Mouse (Mus musculus) A20 (cell line): ENCODE data around the gene Casq2.

Source experiments
- DNase-seq: peaks from one replicate; pipeline ENCODE4 v3.0.0-alpha.2; 2011; ENCODE audit warnings: low read depth, low spot score

The Casq2 gene

DNA sequence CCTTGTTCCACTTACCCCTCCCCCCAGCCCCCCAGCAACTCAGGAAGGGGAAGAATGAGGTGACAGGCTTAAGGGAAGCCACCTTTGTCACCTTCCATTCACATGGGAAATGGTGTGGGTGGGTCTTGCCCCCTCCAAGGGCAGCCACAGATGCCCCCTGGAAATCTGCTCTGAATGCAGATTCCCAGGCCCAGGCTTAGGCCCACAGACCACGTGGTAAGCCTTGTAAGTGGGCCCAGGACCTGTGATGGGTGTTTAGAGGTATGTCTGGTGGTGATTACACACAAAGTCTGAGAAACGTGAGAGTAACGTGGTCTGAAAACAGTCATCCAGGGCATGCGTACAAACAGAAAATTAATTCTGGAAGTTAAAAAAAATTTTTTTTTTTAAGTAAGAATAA lies 78.7 kb downstream of the Casq2 start:
- no peak for DNase-seq

- no peak for DNase-seq
These were observed 79.5 kb downstream of the Casq2 start for GRCm38 (mm10) chr3:102165536-102166286.

GRCm38 (mm10) chr3:102166287-102166620 lies 80.0 kb downstream of the Casq2 start:
- DNase-seq, result no peak

DNA sequence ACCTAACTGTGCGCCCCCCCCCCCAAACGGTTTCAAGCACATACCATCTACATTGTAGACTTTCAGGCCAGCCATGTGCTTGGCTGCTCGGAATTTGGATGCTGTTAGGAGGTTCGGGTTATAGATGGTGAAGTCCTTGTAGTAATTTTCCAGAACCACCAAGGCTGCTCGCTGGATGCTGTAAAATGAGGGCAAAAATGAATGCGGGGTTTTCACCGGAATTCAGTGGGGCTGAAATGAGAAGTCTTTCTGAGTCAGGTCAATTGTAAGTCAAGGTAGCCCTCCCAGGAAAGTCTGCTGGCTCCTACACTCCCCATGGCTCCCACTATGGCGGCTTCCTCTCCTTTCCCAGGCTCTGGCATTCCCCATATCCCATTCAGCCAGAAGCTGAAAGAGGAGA lies 80.6 kb downstream of the Casq2 start:
- no peak for DNase-seq

DNA sequence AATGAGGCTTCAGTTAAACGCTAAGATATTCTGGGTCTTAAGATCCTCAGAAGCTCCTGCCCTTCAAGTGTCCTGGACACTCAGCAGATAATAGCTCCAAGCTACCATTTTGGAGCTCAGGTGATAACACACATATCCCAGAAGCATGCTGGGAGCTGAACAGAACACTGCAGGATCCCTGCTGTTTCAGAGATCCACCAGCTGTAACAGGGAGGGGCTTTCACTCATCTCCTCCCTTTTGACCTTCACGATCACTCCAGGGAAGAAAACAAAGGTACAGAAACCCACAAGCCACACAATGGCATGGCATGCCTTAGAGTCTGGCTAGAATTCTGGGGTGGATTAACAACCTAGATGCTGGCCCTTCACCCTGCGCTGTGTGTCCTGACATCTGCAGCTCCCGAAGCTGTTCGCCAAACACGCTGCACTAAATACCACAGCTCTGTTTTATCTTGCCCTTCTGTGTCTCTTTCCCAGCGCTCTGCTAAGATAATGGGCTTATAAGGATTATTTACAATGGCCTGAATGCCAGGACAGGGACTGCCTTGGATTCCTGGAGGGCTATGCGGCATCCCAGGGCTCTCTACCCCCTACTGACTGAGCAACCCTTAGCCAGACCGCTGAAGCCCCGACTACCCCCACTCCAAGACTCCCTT lies 81.5 kb downstream of the Casq2 start:
- DNase-seq, result no peak

DNA sequence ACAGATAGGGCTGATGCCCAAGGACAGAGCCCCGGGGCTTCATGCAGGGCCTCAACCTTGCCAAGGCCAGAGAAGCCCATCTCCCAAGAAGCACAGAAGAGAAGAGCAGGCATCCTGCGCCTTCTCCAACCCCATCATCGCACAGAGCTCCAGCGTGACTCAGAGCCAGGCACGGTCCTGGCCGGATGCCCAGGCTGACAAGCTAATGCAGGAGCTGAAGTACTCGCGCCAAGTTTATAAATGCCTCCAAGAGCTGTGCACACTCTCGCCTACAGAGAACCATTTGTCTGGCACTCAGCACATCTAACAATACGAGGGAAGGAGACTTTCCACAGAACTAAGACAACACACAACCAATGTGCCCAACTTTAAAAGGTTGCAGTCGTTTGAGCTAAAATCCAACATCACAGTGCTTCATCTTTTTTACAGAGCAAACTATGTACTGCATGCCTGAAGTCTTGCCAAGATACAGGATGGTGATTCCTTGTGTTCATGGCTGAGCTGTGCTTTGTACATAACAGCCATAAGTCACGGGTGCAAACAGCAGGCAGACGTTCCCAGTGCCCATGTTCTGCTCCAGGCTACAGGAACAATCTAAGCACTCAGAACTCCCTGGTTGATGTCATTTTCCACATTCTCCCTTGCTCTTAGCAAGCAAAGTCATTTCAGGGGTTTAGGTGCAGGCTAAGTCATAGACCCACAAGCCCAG lies 83.1 kb downstream of the Casq2 start:
- no peak for DNase-seq

GRCm38 (mm10) chr3:102174118-102174865 lies 88.1 kb downstream of the Casq2 start:
- no peak for DNase-seq

DNA sequence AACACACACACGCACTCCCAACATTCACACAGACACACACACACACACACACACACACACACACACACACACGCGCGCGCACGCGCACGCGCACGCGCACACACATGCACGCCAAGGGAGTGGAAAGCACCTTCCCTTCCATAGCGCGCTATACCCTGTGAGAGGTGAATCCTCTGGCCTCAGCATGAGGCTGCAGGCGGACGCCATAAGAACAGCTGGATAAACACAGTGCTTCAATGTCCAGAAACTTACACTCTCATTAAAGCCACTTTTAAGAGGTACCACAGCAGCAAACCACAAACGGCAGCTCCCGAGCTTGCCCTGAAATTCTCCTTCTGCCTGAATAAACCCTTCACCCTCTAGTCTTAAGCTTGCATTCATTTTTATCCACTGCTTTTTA lies 89.5 kb downstream of the Casq2 start:
- no peak for DNase-seq

DNA sequence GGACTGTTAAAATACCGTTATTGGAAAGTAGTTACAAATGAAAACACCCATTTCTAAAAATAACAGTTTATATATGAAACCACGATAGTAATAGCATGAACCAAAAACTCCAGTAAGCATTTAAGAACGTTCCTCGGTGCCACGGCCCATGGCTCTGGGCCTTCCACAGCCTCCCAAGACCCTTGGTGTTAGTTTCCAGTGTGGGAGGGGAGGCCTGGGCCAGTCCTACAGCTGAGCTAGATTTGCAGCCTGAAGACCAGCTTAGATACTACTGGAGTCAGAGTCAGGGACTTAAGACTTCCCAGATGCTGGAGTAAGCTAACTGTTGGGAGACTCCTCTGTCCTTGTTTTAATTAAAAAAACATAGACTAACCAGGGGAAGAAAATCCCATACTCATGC lies 89.9 kb downstream of the Casq2 start:
- no peak for DNase-seq

GRCm38 (mm10) chr3:102177837-102178615 lies 91.8 kb downstream of the Casq2 start:
- no peak for DNase-seq

GRCm38 (mm10) chr3:102179869-102180268 lies 93.7 kb downstream of the Casq2 start:
- no peak for DNase-seq

GRCm38 (mm10) chr3:102180746-102181145 lies 94.5 kb downstream of the Casq2 start:
- no peak for DNase-seq

- no peak for DNase-seq
These were observed 95.0 kb downstream of the Casq2 start for GRCm38 (mm10) chr3:102181191-102181590.

DNA sequence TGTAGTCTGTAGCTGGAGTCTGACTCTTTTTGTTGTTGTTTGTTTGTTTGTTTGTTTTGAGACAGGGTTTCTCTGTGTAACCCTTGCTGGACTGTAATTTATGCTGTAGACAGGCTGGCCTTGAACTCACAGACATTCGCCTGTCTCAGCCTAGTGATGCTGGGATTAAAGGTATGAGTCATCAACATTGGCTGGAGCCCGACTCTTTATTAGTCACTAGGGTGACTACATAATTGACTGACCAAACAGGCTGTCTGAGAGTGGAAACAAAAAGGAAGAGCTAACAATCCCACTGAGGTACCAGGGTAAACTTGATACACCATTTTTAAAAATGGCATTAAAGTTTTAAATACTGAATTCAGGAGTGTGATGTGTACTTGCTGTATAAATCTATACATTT lies 96.4 kb downstream of the Casq2 start:
- DNase-seq, result no peak

DNA sequence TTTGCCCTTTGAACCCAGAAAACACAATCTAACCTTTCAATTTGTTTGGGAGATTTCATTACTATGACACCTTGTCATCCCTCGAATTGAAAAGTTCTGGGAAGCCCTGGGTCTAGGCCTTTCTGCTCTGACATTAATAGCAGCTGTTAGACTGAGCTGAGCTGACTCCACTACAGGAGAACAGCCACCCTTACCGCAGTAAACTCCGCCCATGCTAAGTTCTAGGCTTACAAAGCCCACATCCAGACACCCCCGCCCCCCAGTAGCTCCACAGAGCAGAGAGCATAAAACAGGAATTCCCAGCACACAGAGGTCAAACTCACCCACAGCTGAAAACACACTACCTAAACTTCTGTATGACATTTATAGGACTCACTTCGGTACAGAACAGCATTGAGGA lies 98.5 kb downstream of the Casq2 start:
- no peak for DNase-seq

DNA sequence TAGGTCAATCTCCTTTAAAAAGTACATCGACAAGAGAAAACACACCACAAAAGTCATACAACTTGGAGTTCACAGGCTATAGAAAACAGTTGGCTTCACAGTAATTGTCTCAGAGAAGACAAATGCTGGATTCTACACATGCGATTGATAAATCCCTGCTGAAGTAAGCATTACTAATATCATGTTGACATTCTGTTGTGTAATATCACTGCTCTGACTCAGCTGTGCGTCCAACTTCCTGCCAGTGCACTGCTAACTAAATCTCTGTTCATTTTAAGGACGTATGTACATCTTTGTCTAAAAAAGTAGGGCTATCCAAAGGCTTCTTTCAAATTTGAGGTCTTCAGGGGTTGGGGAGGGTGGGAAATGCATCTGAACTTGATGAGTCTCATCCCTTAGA lies 101.2 kb downstream of the Casq2 start:
- DNase-seq, result no peak

GRCm38 (mm10) chr3:102188972-102189371 lies 102.8 kb downstream of the Casq2 start:
- no peak for DNase-seq

DNA sequence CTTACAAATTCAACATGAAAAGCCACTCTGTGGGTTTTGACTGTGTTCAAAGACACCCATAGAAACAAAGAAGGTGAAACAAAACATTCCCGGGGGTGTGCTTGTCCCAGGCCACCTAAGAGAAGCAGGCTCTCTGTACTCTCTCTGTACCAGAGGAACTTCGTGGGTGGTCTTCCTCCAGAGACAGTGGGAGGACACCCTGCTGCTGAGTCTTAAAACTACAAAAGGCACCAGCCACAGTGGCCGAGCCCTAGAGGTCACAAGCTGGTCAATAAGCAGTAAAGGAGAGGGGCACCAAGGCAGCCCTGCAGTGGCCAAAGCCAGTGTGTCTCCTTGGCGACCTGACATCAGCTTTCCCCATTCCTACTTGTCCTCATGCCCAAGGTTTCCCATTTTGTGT lies 103.8 kb downstream of the Casq2 start:
- DNase-seq, result no peak

DNA sequence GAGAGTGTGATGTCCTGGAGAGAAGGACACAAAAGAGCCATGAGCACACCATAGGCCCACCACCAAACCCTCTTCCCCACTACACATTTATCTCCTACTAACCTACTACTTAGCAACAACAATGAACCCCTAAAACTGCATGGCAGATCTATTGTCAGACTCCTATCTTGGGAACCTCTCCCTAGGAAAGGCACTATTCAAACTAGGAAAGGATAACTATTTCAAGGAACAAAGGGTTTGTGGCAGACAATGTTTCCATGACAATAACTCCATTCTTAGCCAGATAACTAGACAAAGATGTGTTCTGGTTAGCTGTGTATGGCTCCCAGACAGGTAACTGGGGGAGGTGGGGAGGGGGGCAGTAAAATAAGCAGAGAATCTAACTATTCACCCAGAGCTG lies 104.4 kb downstream of the Casq2 start:
- DNase-seq, result no peak

- no peak for DNase-seq
These were observed 105.4 kb downstream of the Casq2 start for GRCm38 (mm10) chr3:102191575-102191974.

DNA sequence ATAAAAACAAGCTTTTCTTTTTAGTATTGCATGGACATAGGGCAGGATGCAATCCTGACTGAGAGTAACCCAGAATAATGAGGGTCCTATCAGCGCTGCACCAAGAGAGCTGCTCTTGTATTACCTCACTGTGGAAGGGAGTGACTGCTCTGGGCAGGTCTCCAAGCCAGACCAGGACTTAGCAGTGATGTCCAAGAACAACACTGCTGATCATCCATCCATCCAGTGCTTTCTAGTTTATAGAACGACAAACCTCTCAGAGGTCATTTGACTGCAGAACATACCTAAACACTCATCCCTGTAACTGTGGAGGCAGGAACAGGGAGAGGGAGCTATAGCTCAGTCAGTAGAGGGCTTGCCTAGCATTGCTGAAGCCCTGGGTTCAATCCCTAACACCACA lies 106.4 kb downstream of the Casq2 start:
- no peak for DNase-seq
